Mouse (Mus musculus): ENCODE measurements around the gene Tmem266. TPM values are rescaled to one million over a fixed set of nuclear protein-coding genes. Genes with fewer than 3 reads are reported as not detected.

Gene Tmem266
- polyA plus RNA-seq, 1 experiment from 2014 or later: 5.4 TPM

- no peak overlapping the region for H3K4me3 ChIP-seq (replicated peaks)
- no peak overlapping the region for H3K27ac ChIP-seq (replicated peaks)
- peaks cover 12% of the 10 kb centered on the region for H3K4me1 ChIP-seq
- H3K27me3 ChIP-seq (replicated peaks): peaks cover 6% of the 10 kb centered on the region; the same call in 1 of the 2 replicates
- no peaks in the 10 kb centered on the region; the same call in 1 of the 2 replicates for H3K36me3 ChIP-seq
- ATAC-seq (ENCODE audit: low FRiP score): no peak
- H3K9me3 ChIP-seq (replicated peaks): no peaks in the 10 kb centered on the region
- WGBS: 63% methylated on average over 14 of the region's 14 CpGs
- H3K9ac ChIP-seq (replicated peaks): no peak overlapping the region
- H3K4me2 ChIP-seq: no peak overlapping the region
Observed at GRCm38 (mm10) chr9:55432306-55433289, 105.9 kb downstream of the Tmem266 start.

GRCm38 (mm10) chr9:55433875-55434274, 107.2 kb downstream of the Tmem266 start:
- Histone ChIP-seq H3K27ac (replicated peaks) (no peak overlapping the region), H3K27me3 (replicated peaks) (peaks cover 6% of the 10 kb centered on the region; the same call in 1 of the 2 replicates), H3K4me3 (replicated peaks) (no peak overlapping the region), H3K4me1 (peaks cover 12% of the 10 kb centered on the region), H3K9me3 (replicated peaks) (no peaks in the 10 kb centered on the region), H3K36me3 (no peaks in the 10 kb centered on the region; the same call in 1 of the 2 replicates), H3K4me2 (no peak overlapping the region), H3K9ac (replicated peaks) (no peak overlapping the region)
- no peak for ATAC-seq (ENCODE audit: low FRiP score)
- WGBS: 90% methylated on average over 5 of the region's 5 CpGs

- no peak overlapping the region for H3K4me2 ChIP-seq
- H3K4me3 ChIP-seq (replicated peaks): no peak overlapping the region
- H3K4me1 ChIP-seq: peaks cover 3% of the 10 kb centered on the region; the same call in 1 of the 2 replicates
- no peaks in the 10 kb centered on the region for H3K27me3 ChIP-seq (replicated peaks)
- no peak overlapping the region for H3K27ac ChIP-seq (replicated peaks)
- no peak for ATAC-seq (ENCODE audit: low FRiP score)
- no peaks in the 10 kb centered on the region; the same call in 1 of the 2 replicates for H3K36me3 ChIP-seq
- 71% methylated on average over 3 of the region's 3 CpGs for WGBS
- H3K9ac ChIP-seq (replicated peaks): no peak overlapping the region
- no peaks in the 10 kb centered on the region for H3K9me3 ChIP-seq (replicated peaks)
Observed at GRCm38 (mm10) chr9:55438433-55438832, 111.7 kb downstream of the Tmem266 start.

- no peaks in the 10 kb centered on the region for H3K27me3 ChIP-seq (replicated peaks)
- no peaks in the 10 kb centered on the region for H3K4me1 ChIP-seq
- WGBS: 82% methylated on average over 5 of the region's 5 CpGs
- ATAC-seq (ENCODE audit: low FRiP score): no peak
- H3K27ac ChIP-seq (replicated peaks): no peak overlapping the region
- no peaks in the 10 kb centered on the region; the same call in 1 of the 2 replicates for H3K36me3 ChIP-seq
- H3K4me2 ChIP-seq: no peak overlapping the region
- H3K9ac ChIP-seq (replicated peaks): no peak overlapping the region
- no peak overlapping the region for H3K4me3 ChIP-seq (replicated peaks)
- H3K9me3 ChIP-seq (replicated peaks): no peaks in the 10 kb centered on the region
Observed at GRCm38 (mm10) chr9:55439206-55439780, 112.6 kb downstream of the Tmem266 start.

GRCm38 (mm10) chr9:55447509-55447908, 120.8 kb downstream of the Tmem266 start:
- ATAC-seq (ENCODE audit: low FRiP score): no peak
- Histone ChIP-seq H3K27me3 (replicated peaks) (no peaks in the 10 kb centered on the region), H3K4me2 (no peak overlapping the region), H3K4me1 (peaks cover 11% of the 10 kb centered on the region), H3K9ac (replicated peaks) (no peak overlapping the region), H3K36me3 (no peaks in the 10 kb centered on the region), H3K4me3 (replicated peaks) (no peak overlapping the region), H3K9me3 (replicated peaks) (no peaks in the 10 kb centered on the region), H3K27ac (replicated peaks) (no peak overlapping the region; the same call in 1 of the 2 replicates)
- WGBS: 56% methylated on average over 4 of the region's 4 CpGs

- WGBS: 85% methylated on average over 1 of the region's 1 CpGs
- H3K27me3 ChIP-seq (replicated peaks): no peaks in the 10 kb centered on the region
- H3K4me1 ChIP-seq: peaks cover 11% of the 10 kb centered on the region
- no peak overlapping the region for H3K27ac ChIP-seq (replicated peaks)
- no peak overlapping the region for H3K9ac ChIP-seq (replicated peaks)
- H3K4me3 ChIP-seq (replicated peaks): no peak overlapping the region
- ATAC-seq (ENCODE audit: low FRiP score): no peak
- H3K36me3 ChIP-seq: no peaks in the 10 kb centered on the region
- H3K9me3 ChIP-seq (replicated peaks): no peaks in the 10 kb centered on the region
- no peak overlapping the region for H3K4me2 ChIP-seq
Observed at GRCm38 (mm10) chr9:55449108-55449507, 122.4 kb downstream of the Tmem266 start.

- ATAC-seq (ENCODE audit: low FRiP score): no peak
- Histone ChIP-seq H3K27ac (replicated peaks) (no peak overlapping the region), H3K4me2 (no peak overlapping the region), H3K36me3 (no peaks in the 10 kb centered on the region), H3K9ac (replicated peaks) (no peak overlapping the region), H3K27me3 (replicated peaks) (no peaks in the 10 kb centered on the region), H3K4me3 (replicated peaks) (no peak overlapping the region), H3K4me1 (peaks cover 11% of the 10 kb centered on the region), H3K9me3 (replicated peaks) (no peaks in the 10 kb centered on the region)
- 57% methylated on average over 6 of the region's 6 CpGs for WGBS
Observed at GRCm38 (mm10) chr9:55450035-55450434, 123.3 kb downstream of the Tmem266 start.

GRCm38 (mm10) chr9:55451426-55451825, 124.7 kb downstream of the Tmem266 start:
- WGBS: 91% methylated on average over 3 of the region's 3 CpGs
- H3K36me3 ChIP-seq: no peaks in the 10 kb centered on the region
- H3K4me1 ChIP-seq: peaks cover 11% of the 10 kb centered on the region
- ATAC-seq (ENCODE audit: low FRiP score): no peak
- H3K4me3 ChIP-seq (replicated peaks): no peak overlapping the region
- no peak overlapping the region for H3K27ac ChIP-seq (replicated peaks)
- no peaks in the 10 kb centered on the region for H3K9me3 ChIP-seq (replicated peaks)
- no peaks in the 10 kb centered on the region for H3K27me3 ChIP-seq (replicated peaks)
- H3K4me2 ChIP-seq: no peak overlapping the region
- no peak overlapping the region for H3K9ac ChIP-seq (replicated peaks)

- Histone ChIP-seq H3K4me3 (replicated peaks) (no peak overlapping the region), H3K27me3 (replicated peaks) (no peaks in the 10 kb centered on the region), H3K4me2 (no peak overlapping the region), H3K4me1 (peaks cover 5% of the 10 kb centered on the region; the same call in 1 of the 2 replicates), H3K27ac (replicated peaks) (no peak overlapping the region), H3K36me3 (no peaks in the 10 kb centered on the region), H3K9ac (replicated peaks) (no peak overlapping the region), H3K9me3 (replicated peaks) (no peaks in the 10 kb centered on the region)
- no peak for ATAC-seq (ENCODE audit: low FRiP score)
- WGBS: 93% methylated on average over 1 of the region's 1 CpGs
Observed at GRCm38 (mm10) chr9:55452906-55453305, 126.2 kb downstream of the Tmem266 start.

GRCm38 (mm10) chr9:55453366-55453765, 126.7 kb downstream of the Tmem266 start:
- no peak overlapping the region for H3K4me3 ChIP-seq (replicated peaks)
- no peak overlapping the region for H3K27ac ChIP-seq (replicated peaks)
- H3K9ac ChIP-seq (replicated peaks): no peak overlapping the region
- no peaks in the 10 kb centered on the region for H3K27me3 ChIP-seq (replicated peaks)
- WGBS: 92% methylated on average over 5 of the region's 5 CpGs
- H3K4me2 ChIP-seq: no peak overlapping the region
- ATAC-seq (ENCODE audit: low FRiP score): no peak
- H3K36me3 ChIP-seq: no peaks in the 10 kb centered on the region
- peaks cover under 1% of the 10 kb centered on the region; the same call in 1 of the 2 replicates for H3K4me1 ChIP-seq
- H3K9me3 ChIP-seq (replicated peaks): no peaks in the 10 kb centered on the region

- H3K4me2 ChIP-seq: no peak overlapping the region
- WGBS: 57% methylated on average over 1 of the region's 1 CpGs
- no peak overlapping the region for H3K9ac ChIP-seq (replicated peaks)
- H3K36me3 ChIP-seq: no peaks in the 10 kb centered on the region
- no peak for ATAC-seq (ENCODE audit: low FRiP score)
- no peaks in the 10 kb centered on the region for H3K4me1 ChIP-seq
- H3K9me3 ChIP-seq (replicated peaks): no peaks in the 10 kb centered on the region
- no peak overlapping the region for H3K4me3 ChIP-seq (replicated peaks)
- no peak overlapping the region for H3K27ac ChIP-seq (replicated peaks)
- no peaks in the 10 kb centered on the region for H3K27me3 ChIP-seq (replicated peaks)
Observed at GRCm38 (mm10) chr9:55468397-55468796, 141.7 kb downstream of the Tmem266 start.

- Histone ChIP-seq H3K36me3 (0 out of 2 replicates have a peak, but pooled peaks cover 2% of the 10 kb centered on the region), H3K9me3 (replicated peaks) (no peaks in the 10 kb centered on the region), H3K4me1 (no peaks in the 10 kb centered on the region), H3K9ac (replicated peaks) (no peak overlapping the region), H3K27ac (replicated peaks) (no peak overlapping the region), H3K27me3 (replicated peaks) (no peaks in the 10 kb centered on the region), H3K4me3 (replicated peaks) (no peak overlapping the region), H3K4me2 (no peak overlapping the region)
- no peak for ATAC-seq (ENCODE audit: low FRiP score)
- 82% methylated on average over 1 of the region's 1 CpGs for WGBS
Observed at GRCm38 (mm10) chr9:55476084-55476483, 149.4 kb downstream of the Tmem266 start.

Measured in neural tube, embryonic 15.5 days (tissue).